Mouse (Mus musculus) myocyte (in vitro differentiated cells): ENCODE results near the gene Zfhx3.

ENCODE experiments used
- E2F4 ChIP-seq: IDR thresholded peaks from one replicate; pipeline ENCODE4 v1.6.1; 2011; ENCODE audit warnings: mild to moderate bottlenecking, control low read depth, moderate library complexity; ENCODE audit not compliant: insufficient read depth
- MYOD1 ChIP-seq, 3 experiments: IDR thresholded peaks; one replicate each; pipeline ENCODE4 v1.6.1; 2011; ENCODE audit warnings: control low read depth in 2 of 3, low read depth in 2 of 3, mild to moderate bottlenecking in 2 of 3, moderate library complexity in 1 of 3; ENCODE audit not compliant: insufficient read length in 2 of 3, control insufficient read depth in 1 of 3
- POLR2A ChIP-seq: IDR thresholded peaks from one replicate; pipeline ENCODE4 v1.6.1; 2011; ENCODE audit warnings: low read depth, mild to moderate bottlenecking, control low read depth, moderate library complexity; ENCODE audit not compliant: insufficient read length
- POLR2AphosphoS2 ChIP-seq: IDR thresholded peaks from one replicate; pipeline ENCODE4 v1.6.1; 2011; ENCODE audit warnings: low read depth, control low read depth; ENCODE audit not compliant: insufficient read length
- TCF3 ChIP-seq: IDR thresholded peaks from one replicate; pipeline ENCODE4 v1.6.1; 2011; ENCODE audit warnings: low read depth, control low read depth; ENCODE audit not compliant: insufficient read length
- USF1 ChIP-seq: IDR thresholded peaks from one replicate; pipeline ENCODE4 v1.6.1; 2011; ENCODE audit warnings: low read depth, mild to moderate bottlenecking, control low read depth, moderate library complexity

- no peak for TF ChIP-seq POLR2AphosphoS2
- TF ChIP-seq MYOD1 (IDR thresholded peaks at IDR 0.05; ENCODE audit: control insufficient read depth in 1 of 3, insufficient read length in 2 of 3, low read depth in 2 of 3): no peak
- no peak for TF ChIP-seq USF1
- no peak for TF ChIP-seq POLR2A
- no peak for TF ChIP-seq E2F4
- no peak for TF ChIP-seq TCF3
Measured at GRCm38 (mm10) chr8:108819826-108820225, 877.4 kb downstream of the Zfhx3 start.
